Mouse (Mus musculus): ENCODE measurements around the gene Pcnx3. TPM values are rescaled to one million over a fixed set of nuclear protein-coding genes. Genes with fewer than 3 reads are reported as not detected.

Gene Pcnx3
- polyA plus RNA-seq, 1 experiment from 2014 or later, result 17.3 TPM

GRCm38 (mm10) chr19:5711218-5711617 is 22.5 kb upstream of the Pcnx3 start:
- peaks cover 95% of the 10 kb centered on the region for H3K36me3 ChIP-seq (ENCODE audit: control insufficient read depth, insufficient read depth, low read length)
- no peak overlapping the region for H3K4me3 ChIP-seq (ENCODE audit: control insufficient read depth in 1 of 2, insufficient read depth in 1 of 2, low read depth in 1 of 2, low read length in 2 of 2)
- H3K4me2 ChIP-seq (ENCODE audit: low read length), result no peak overlapping the region
- 26% methylated on average over 3 of the region's 3 CpGs for WGBS
- no peaks in the 10 kb centered on the region for H3K9me3 ChIP-seq (ENCODE audit: control insufficient read depth, low read length)
- H3K27me3 ChIP-seq (ENCODE audit: control insufficient read depth, insufficient read depth, low read length), result no peaks in the 10 kb centered on the region
- no peak overlapping the region for H3K27ac ChIP-seq (replicated peaks in 1 of 2; ENCODE audit: control insufficient read depth in 1 of 2, insufficient read depth in 1 of 2, low read depth in 2 of 2, low read length in 2 of 2)
- H3K9ac ChIP-seq (ENCODE audit: low read length), result no peak overlapping the region
- H3K4me1 ChIP-seq (ENCODE audit: control insufficient read depth in 2 of 2, insufficient read depth in 2 of 2, low read length in 2 of 2), result peaks cover 5 to 22% of the 10 kb centered on the region in 2 experiments
- no peak for ATAC-seq (ENCODE audit: insufficient number of reproducible peaks, insufficient read depth, low FRiP score, low read depth)

- no peak for ATAC-seq (ENCODE audit: insufficient number of reproducible peaks, insufficient read depth, low FRiP score, low read depth)
- no peaks in the 10 kb centered on the region for H3K9me3 ChIP-seq (ENCODE audit: control insufficient read depth, low read length)
- H3K36me3 ChIP-seq (ENCODE audit: control insufficient read depth, insufficient read depth, low read length), result peaks cover 92% of the 10 kb centered on the region
- peaks cover 5 to 20% of the 10 kb centered on the region in 2 experiments for H3K4me1 ChIP-seq (ENCODE audit: control insufficient read depth in 2 of 2, insufficient read depth in 2 of 2, low read length in 2 of 2)
- no peak overlapping the region for H3K4me3 ChIP-seq (ENCODE audit: control insufficient read depth in 1 of 2, insufficient read depth in 1 of 2, low read depth in 1 of 2, low read length in 2 of 2)
- no peak overlapping the region for H3K27ac ChIP-seq (replicated peaks in 1 of 2; ENCODE audit: control insufficient read depth in 1 of 2, insufficient read depth in 1 of 2, low read depth in 2 of 2, low read length in 2 of 2)
- H3K27me3 ChIP-seq (ENCODE audit: control insufficient read depth, insufficient read depth, low read length), result no peaks in the 10 kb centered on the region
- WGBS, result 90% methylated on average over 8 of the region's 8 CpGs
- no peak overlapping the region for H3K9ac ChIP-seq (ENCODE audit: low read length)
- H3K4me2 ChIP-seq (ENCODE audit: low read length), result no peak overlapping the region
Observed at GRCm38 (mm10) chr19:5710581-5710980, 21.9 kb upstream of the Pcnx3 start.

- Histone ChIP-seq H3K27ac (replicated peaks in 1 of 2; ENCODE audit: control insufficient read depth in 1 of 2, insufficient read depth in 1 of 2, low read depth in 2 of 2, low read length in 2 of 2) (no peak overlapping the region), H3K36me3 (ENCODE audit: control insufficient read depth, insufficient read depth, low read length) (peaks cover 87% of the 10 kb centered on the region), H3K4me2 (ENCODE audit: low read length) (no peak overlapping the region), H3K9ac (ENCODE audit: low read length) (no peak overlapping the region), H3K4me3 (ENCODE audit: control insufficient read depth in 1 of 2, insufficient read depth in 1 of 2, low read depth in 1 of 2, low read length in 2 of 2) (no peak overlapping the region), H3K9me3 (ENCODE audit: control insufficient read depth, low read length) (no peaks in the 10 kb centered on the region), H3K4me1 (ENCODE audit: control insufficient read depth in 2 of 2, insufficient read depth in 2 of 2, low read length in 2 of 2) (peaks cover 7 to 20% of the 10 kb centered on the region in 2 experiments), H3K27me3 (ENCODE audit: control insufficient read depth, insufficient read depth, low read length) (no peaks in the 10 kb centered on the region)
- ATAC-seq (ENCODE audit: insufficient number of reproducible peaks, insufficient read depth, low FRiP score, low read depth), result no peak
- 96% methylated on average over 6 of the region's 6 CpGs for WGBS
Observed at GRCm38 (mm10) chr19:5710068-5710467, 21.4 kb upstream of the Pcnx3 start.

- 41% methylated on average over 10 of the region's 10 CpGs for WGBS
- Histone ChIP-seq H3K27me3 (ENCODE audit: control insufficient read depth, insufficient read depth, low read length) (no peaks in the 10 kb centered on the region), H3K4me2 (ENCODE audit: low read length) (no peak overlapping the region), H3K4me1 (ENCODE audit: control insufficient read depth in 2 of 2, insufficient read depth in 2 of 2, low read length in 2 of 2) (peaks cover 2 to 13% of the 10 kb centered on the region in 2 experiments), H3K4me3 (ENCODE audit: control insufficient read depth in 1 of 2, insufficient read depth in 1 of 2, low read depth in 1 of 2, low read length in 2 of 2) (no peak overlapping the region), H3K27ac (replicated peaks in 1 of 2; ENCODE audit: control insufficient read depth in 1 of 2, insufficient read depth in 1 of 2, low read depth in 2 of 2, low read length in 2 of 2) (peak overlapping the region in 1 of 2 experiments; percentile 35; a peak in 1 of 4 replicates), H3K9ac (ENCODE audit: low read length) (no peak overlapping the region; the same call in 1 of the 2 replicates), H3K9me3 (ENCODE audit: control insufficient read depth, low read length) (no peaks in the 10 kb centered on the region), H3K36me3 (ENCODE audit: control insufficient read depth, insufficient read depth, low read length) (peaks cover 79% of the 10 kb centered on the region)
- peak; percentile 41 for ATAC-seq (ENCODE audit: insufficient number of reproducible peaks, insufficient read depth, low FRiP score, low read depth)
Observed at GRCm38 (mm10) chr19:5704801-5705571, 16.3 kb upstream of the Pcnx3 start.

GRCm38 (mm10) chr19:5704163-5704800 is 15.6 kb upstream of the Pcnx3 start, which contains the start of gene Kcnk7:
TSS of gene Kcnk7 (plus strand) at chr19:5704367.
- H3K36me3 ChIP-seq (ENCODE audit: control insufficient read depth, insufficient read depth, low read length), result peaks cover 79% of the 10 kb centered on the region
- H3K4me2 ChIP-seq (ENCODE audit: low read length), result no peak within 1 kb of the TSS
- no peak within 1 kb of the TSS for H3K4me3 ChIP-seq (ENCODE audit: control insufficient read depth in 1 of 2, insufficient read depth in 1 of 2, low read depth in 1 of 2, low read length in 2 of 2)
- H3K27me3 ChIP-seq (ENCODE audit: control insufficient read depth, insufficient read depth, low read length), result no peaks in the 10 kb centered on the region
- peaks cover 2 to 13% of the 10 kb centered on the region in 2 experiments for H3K4me1 ChIP-seq (ENCODE audit: control insufficient read depth in 2 of 2, insufficient read depth in 2 of 2, low read length in 2 of 2)
- no peak for ATAC-seq (ENCODE audit: insufficient number of reproducible peaks, insufficient read depth, low FRiP score, low read depth)
- 70% methylated on average over 17 of the region's 17 CpGs for WGBS
- no peaks in the 10 kb centered on the region for H3K9me3 ChIP-seq (ENCODE audit: control insufficient read depth, low read length)
- no peak within 1 kb of the TSS for H3K9ac ChIP-seq (ENCODE audit: low read length)
- peak within 1 kb of the TSS in 1 of 2 experiments; percentile 14; a peak in 1 of 4 replicates for H3K27ac ChIP-seq (replicated peaks in 1 of 2; ENCODE audit: control insufficient read depth in 1 of 2, insufficient read depth in 1 of 2, low read depth in 2 of 2, low read length in 2 of 2)

GRCm38 (mm10) chr19:5695849-5696462 is 7.2 kb upstream of the Pcnx3 start:
- Histone ChIP-seq H3K27me3 (ENCODE audit: control insufficient read depth, insufficient read depth, low read length) (no peaks in the 10 kb centered on the region), H3K27ac (replicated peaks in 1 of 2; ENCODE audit: control insufficient read depth in 1 of 2, insufficient read depth in 1 of 2, low read depth in 2 of 2, low read length in 2 of 2) (no peak overlapping the region)

GRCm38 (mm10) chr19:5693801-5694200 is 5.1 kb upstream of the Pcnx3 start:
- ATAC-seq (ENCODE audit: insufficient number of reproducible peaks, insufficient read depth, low FRiP score, low read depth), result no peak
- H3K36me3 ChIP-seq (ENCODE audit: control insufficient read depth, insufficient read depth, low read length), result peaks cover 75% of the 10 kb centered on the region
- WGBS, result 86% methylated on average over 6 of the region's 6 CpGs
- peak overlapping the region; percentile 85; the same call in 1 of the 2 replicates for H3K9ac ChIP-seq (ENCODE audit: low read length)
- no peaks in the 10 kb centered on the region for H3K27me3 ChIP-seq (ENCODE audit: control insufficient read depth, insufficient read depth, low read length)
- no peaks in the 10 kb centered on the region for H3K9me3 ChIP-seq (ENCODE audit: control insufficient read depth, low read length)
- peaks cover 12 to 42% of the 10 kb centered on the region in 2 experiments; a peak in 3 of 4 replicates for H3K4me1 ChIP-seq (ENCODE audit: control insufficient read depth in 2 of 2, insufficient read depth in 2 of 2, low read length in 2 of 2)
- H3K27ac ChIP-seq (replicated peaks in 1 of 2; ENCODE audit: control insufficient read depth in 1 of 2, insufficient read depth in 1 of 2, low read depth in 2 of 2, low read length in 2 of 2), result no peak overlapping the region
- no peak overlapping the region for H3K4me3 ChIP-seq (ENCODE audit: control insufficient read depth in 1 of 2, insufficient read depth in 1 of 2, low read depth in 1 of 2, low read length in 2 of 2)
- peak overlapping the region; percentile 100 for H3K4me2 ChIP-seq (ENCODE audit: low read length)

More at GRCm38 (mm10) chr19:5695849-5696462, 7.2 kb upstream of the Pcnx3 start:
- Histone ChIP-seq H3K4me2 (ENCODE audit: low read length) (peak overlapping the region; percentile 36), H3K4me3 (ENCODE audit: control insufficient read depth in 1 of 2, insufficient read depth in 1 of 2, low read depth in 1 of 2, low read length in 2 of 2) (0 out of 4 replicates have a peak overlapping the region, but pooled peaks of 1 of the 2 experiments have one; percentile 7), H3K4me1 (ENCODE audit: control insufficient read depth in 2 of 2, insufficient read depth in 2 of 2, low read length in 2 of 2) (peaks cover 5 to 33% of the 10 kb centered on the region in 2 experiments; a peak in 3 of 4 replicates), H3K9ac (ENCODE audit: low read length) (no peak overlapping the region), H3K9me3 (ENCODE audit: control insufficient read depth, low read length) (no peaks in the 10 kb centered on the region), H3K36me3 (ENCODE audit: control insufficient read depth, insufficient read depth, low read length) (peaks cover 92% of the 10 kb centered on the region)
- WGBS, result 35% methylated on average over 41 of the region's 41 CpGs
- ATAC-seq (ENCODE audit: insufficient number of reproducible peaks, insufficient read depth, low FRiP score, low read depth), result no peak
